Mouse (Mus musculus) cerebellum, adult 18-20 months (tissue): ENCODE results near the gene B2m.

Experiments
- DNase-seq, 2 experiments: peaks; one replicate each; pipeline ENCODE4 v3.0.0; 2021

B2m gene

GRCm38 (mm10) chr2:122151221-122151620, 3.7 kb downstream of the B2m start:
- DNase-seq: no peak

- DNase-seq: no peak
Measured at GRCm38 (mm10) chr2:122152850-122153249, 5.4 kb downstream of the B2m start.

GRCm38 (mm10) chr2:122153681-122154365, 6.3 kb downstream of the B2m start:
- DNase-seq: no peak

- DNase-seq: no peak
Measured at GRCm38 (mm10) chr2:122154479-122154878, 7.0 kb downstream of the B2m start.

GRCm38 (mm10) chr2:122155292-122155691, 7.8 kb downstream of the B2m start:
- no peak for DNase-seq

GRCm38 (mm10) chr2:122156051-122156700, 8.7 kb downstream of the B2m start:
- no peak for DNase-seq

GRCm38 (mm10) chr2:122157561-122157960, 10.1 kb downstream of the B2m start:
- no peak for DNase-seq

GRCm38 (mm10) chr2:122158362-122158802, 10.9 kb downstream of the B2m start:
- DNase-seq: no peak

GRCm38 (mm10) chr2:122159667-122160066, 12.2 kb downstream of the B2m start:
- no peak for DNase-seq

GRCm38 (mm10) chr2:122160680-122161079, 13.2 kb downstream of the B2m start, which contains the start of gene Trim69:
Gene Trim69 (plus strand): TSS chr2:122160700.
- DNase-seq: peak; percentile 76 to 80

- DNase-seq: no peak
Measured at GRCm38 (mm10) chr2:122161542-122161941, 14.1 kb downstream of the B2m start.

GRCm38 (mm10) chr2:122162529-122162928, 15.0 kb downstream of the B2m start:
- no peak for DNase-seq

- DNase-seq: no peak
Measured at GRCm38 (mm10) chr2:122163430-122164195, 16.1 kb downstream of the B2m start.

- no peak for DNase-seq
Measured at GRCm38 (mm10) chr2:122164293-122164692, 16.8 kb downstream of the B2m start.

GRCm38 (mm10) chr2:122171292-122171691, 23.8 kb downstream of the B2m start:
- DNase-seq: no peak

- DNase-seq: no peak
Measured at GRCm38 (mm10) chr2:122172188-122172587, 24.7 kb downstream of the B2m start.

- no peak for DNase-seq
Measured at GRCm38 (mm10) chr2:122180051-122180822, 32.8 kb downstream of the B2m start.

- no peak for DNase-seq
Measured at GRCm38 (mm10) chr2:122185086-122185485, 37.6 kb downstream of the B2m start.

GRCm38 (mm10) chr2:122186106-122186505, 38.6 kb downstream of the B2m start, which contains the start of the genes Patl2 and Terb2:
Gene Patl2 (minus strand): TSS chr2:122186189.
Gene Terb2 (plus strand): TSS chr2:122186272.
- no peak for DNase-seq

- DNase-seq: no peak
Measured at GRCm38 (mm10) chr2:122186751-122187150, 39.3 kb downstream of the B2m start.

GRCm38 (mm10) chr2:122191849-122192248, 44.4 kb downstream of the B2m start:
- DNase-seq: no peak

- peak in 1 of 2 experiments; percentile 4 for DNase-seq
Measured at GRCm38 (mm10) chr2:122194509-122194929, 47.0 kb downstream of the B2m start.

- no peak for DNase-seq
Measured at GRCm38 (mm10) chr2:122201501-122201900, 54.0 kb downstream of the B2m start.
